Mouse (Mus musculus): Measurements from ENCODE around the gene Dusp9.

Dusp9 gene

GRCm38 (mm10) chrX:73639255-73639675 lies at the start of gene Dusp9:
Gene Dusp9 (plus strand): TSS chrX:73639419.
- DNase-seq, result peak in 1 of 2 experiments; percentile 51

DNA sequence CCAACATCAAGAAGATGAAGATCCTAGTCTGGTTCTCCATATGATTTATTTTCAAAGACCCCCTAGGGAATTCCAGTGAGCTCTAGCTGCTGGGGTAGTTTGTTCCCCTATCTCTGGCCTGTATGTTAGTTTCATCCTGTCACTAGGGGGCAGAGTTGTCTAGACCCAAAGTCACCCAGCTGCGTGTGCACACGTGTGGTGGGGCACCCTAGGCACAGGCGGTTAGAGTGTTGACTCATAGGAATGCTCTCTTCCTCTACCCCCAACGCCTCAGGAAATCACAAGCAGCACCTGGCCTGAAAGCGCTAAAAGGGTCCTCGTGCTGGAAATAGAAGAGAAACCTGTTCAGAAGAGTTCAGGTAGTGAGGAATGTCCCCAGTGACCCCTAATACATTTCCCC lies 46.0 kb upstream of the Dusp9 start:
- peak; percentile 18 to 26 for DNase-seq

- DNase-seq, result no peak
Measured at GRCm38 (mm10) chrX:73594451-73595121, 44.6 kb upstream of the Dusp9 start.

DNA sequence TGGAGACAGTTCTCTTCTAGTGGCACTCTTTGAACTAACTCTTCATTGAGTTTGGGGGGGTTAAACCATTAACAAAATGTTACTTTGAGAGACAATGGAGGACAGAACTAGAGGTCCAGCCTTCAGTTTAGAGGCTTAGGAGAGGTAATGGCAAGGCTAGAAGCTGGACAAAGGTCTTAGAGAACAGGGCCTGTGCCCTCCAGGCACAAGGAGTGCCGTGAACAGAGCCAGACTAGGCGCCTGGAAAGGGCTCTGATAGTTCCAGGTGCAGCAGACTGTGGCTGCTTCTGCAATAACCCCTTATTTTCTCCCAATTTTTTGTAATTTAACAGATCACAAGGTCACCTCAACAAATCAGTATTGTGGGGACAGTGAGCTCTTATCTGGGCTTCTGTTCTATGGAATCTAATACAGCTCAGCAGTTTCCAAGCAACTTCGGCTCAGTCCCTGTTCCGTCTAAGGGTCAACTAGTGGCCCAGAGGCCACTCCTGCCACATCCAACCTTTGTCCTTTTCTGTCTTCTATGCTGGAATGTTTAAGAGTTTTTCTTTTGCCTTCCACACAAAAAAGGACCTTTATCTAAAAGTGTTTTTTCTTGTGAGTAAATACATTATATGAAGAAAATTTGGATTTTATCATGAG lies 43.8 kb upstream of the Dusp9 start:
- no peak for DNase-seq

DNA sequence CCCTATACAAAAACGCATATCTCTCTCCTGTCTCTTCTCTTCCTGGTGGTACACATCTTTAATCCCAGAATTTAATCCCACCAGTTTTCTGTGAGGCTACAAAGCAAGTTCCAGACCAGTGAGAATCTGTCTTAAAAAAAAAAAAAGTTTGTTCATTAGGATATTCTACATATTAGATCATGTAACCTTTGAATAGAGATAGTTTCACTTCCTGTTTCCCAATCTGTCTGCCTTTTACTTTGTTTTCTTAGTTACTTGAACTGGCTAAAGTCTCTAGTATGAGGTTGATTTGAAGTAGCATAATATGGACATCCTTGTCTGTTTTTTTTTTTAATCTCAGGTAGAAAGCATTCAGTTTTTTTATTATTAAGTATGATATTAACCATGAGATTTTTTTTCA lies 37.8 kb upstream of the Dusp9 start:
- no peak for DNase-seq

- no peak for DNase-seq
Measured at GRCm38 (mm10) chrX:73613665-73614064, 25.6 kb upstream of the Dusp9 start.

GRCm38 (mm10) chrX:73615876-73616275 lies 23.3 kb upstream of the Dusp9 start:
- no peak for DNase-seq

- DNase-seq, result no peak
Measured at GRCm38 (mm10) chrX:73619401-73619800, 19.8 kb upstream of the Dusp9 start.

- no peak for DNase-seq
Measured at GRCm38 (mm10) chrX:73619890-73620289, 19.3 kb upstream of the Dusp9 start.

GRCm38 (mm10) chrX:73626981-73627380 lies 12.2 kb upstream of the Dusp9 start:
- DNase-seq, result peak; percentile 36 to 53

DNA sequence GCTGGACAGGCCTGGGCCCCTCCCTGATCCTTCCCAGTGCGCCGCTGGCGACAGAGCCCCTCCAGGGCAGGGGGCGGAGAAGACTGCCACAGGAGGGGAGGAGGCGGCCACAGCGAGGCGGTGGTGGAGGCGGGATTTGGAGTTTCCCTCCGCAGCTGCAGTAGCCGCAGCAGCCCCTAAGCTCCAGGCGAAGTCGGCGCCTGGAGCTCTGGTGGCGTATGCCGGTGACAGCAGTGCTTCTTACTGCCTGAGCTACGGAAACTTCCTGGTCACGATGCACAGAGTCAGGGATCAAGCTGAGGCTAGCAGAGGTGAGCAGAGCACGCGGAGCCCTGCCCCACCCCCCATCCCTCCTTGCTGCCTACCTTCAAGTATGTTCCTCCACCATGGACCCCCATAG lies 3.8 kb upstream of the Dusp9 start:
- DNase-seq, result no peak

DNA sequence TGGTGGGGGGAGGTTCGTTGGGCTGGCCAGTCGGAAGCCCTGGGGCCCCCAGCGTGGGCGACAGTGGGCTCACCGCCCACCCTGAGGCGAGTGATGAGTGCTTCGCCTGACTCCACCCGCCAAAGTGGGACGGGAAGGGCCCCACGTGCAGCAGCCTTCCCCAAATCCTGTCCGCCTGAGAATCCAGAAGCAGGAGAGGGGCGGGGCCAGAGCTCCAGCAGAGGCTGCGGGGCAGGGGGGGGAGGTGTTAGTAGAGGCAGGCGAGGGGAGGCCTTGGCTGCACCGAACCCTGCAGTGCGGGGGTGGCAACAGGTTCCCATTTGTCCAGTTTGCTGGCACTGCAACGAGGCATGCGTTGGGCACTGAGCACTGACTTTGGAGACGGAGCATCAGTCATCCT lies 1.8 kb upstream of the Dusp9 start:
- DNase-seq, result peak in 1 of 2 experiments; percentile 38

DNA sequence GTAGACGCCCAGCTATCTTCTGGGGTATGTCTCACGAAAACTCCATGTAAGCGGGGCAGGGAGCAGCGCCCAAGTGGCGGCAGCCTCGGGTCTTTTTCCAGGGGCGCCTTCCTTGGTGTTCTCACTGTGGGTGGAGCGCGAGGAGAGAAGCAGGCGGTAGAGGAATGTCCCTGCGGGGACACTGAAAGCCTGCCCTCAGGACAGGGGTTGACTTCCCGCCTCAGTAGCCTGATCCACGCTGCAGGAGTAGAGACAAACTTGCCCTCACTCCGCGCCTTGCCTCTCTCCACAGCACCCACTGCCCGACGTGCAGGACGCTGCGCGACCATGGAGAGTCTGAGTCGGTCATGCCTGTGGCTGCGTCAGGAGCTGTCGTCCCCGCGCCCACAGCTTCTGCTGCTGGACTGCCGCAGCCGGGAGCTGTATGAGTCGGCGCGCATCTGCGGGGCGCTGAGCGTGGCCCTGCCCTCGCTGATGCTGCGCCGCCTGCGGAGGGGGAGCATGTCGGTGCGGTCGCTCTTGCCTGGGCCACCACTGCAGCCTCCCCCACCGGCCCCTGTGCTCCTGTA lies 766 bp downstream of the Dusp9 start:
- DNase-seq, result no peak

DNA sequence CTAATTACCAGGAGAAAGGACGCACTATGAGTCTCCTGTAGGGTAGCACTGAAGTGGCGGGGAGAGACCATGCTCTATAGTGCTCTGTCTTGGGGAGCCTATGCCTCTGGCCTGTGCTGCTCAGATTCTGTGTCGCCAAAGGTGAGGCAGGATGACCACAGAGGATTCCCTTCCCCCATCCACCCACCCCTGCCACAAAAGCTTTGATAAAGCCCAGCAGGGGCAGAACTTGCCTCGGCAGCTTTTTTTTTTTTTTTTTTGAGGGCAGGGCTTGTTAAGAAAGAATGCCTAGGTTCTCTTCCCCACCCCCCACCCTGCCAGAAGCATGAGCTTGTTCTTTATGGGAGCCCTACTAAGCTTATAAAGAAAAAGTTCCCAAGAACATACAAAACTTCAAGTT lies 5.9 kb downstream of the Dusp9 start:
- DNase-seq, result no peak

DNA sequence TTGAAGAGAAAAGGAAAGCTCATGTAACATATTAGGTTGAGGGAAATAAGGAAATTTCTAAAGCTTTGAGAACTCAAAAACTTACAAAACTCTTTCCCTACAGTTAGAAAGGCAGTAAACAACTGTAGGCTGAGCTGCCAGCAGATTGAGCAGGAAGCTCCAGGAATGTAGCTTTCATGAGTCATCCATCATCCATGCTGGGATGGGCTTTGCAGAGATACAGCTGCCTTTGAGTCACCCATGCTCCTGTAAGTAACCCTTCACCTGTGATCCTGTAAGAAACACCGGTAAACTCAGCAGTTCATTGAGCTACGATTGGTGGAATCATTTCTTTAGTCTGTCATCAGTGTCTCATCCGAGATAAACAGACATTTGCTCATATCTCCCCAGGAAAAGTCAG lies 11.7 kb downstream of the Dusp9 start:
- DNase-seq, result no peak

DNA sequence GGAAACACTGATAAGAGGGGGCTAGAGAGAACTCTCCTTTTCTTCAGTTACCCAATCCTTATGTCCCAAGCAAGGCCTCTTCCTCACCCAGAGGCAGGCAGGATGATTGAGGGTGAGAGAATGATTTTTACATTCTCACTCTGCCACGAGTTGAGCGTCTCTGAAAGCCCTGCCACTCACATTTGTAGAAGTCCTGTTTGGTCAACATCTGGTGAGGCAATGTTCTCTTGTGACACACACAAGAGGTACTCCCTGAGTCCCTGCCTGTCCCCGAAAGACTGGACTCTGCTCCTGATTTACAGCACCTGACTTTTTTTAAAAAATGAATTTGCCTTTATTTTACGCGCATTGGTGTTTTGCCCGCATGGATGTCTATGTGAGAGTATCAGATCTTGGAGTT lies 14.2 kb downstream of the Dusp9 start:
- no peak for DNase-seq

DNA sequence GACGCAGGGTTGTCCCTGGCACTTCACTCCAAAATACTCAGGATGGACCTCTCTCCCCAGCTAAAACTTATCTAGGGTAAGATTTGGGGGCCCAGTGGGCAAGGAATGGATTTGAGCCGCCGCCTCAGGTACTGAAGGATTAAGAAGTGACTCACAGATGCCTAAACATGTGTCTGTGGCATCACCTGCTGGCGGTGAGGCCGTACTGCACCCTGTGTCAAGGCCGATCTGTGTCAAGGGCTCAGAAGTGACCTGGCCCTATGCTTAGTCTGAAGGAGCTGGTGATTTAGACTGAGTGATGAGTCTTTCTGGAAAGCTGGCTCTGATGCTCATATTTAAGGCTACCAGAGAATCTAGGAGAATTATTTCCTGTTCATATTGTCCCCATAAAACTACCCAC lies 15.0 kb downstream of the Dusp9 start:
- peak; percentile 71 to 86 for DNase-seq

GRCm38 (mm10) chrX:73655529-73655928 lies 16.3 kb downstream of the Dusp9 start:
- DNase-seq, result peak in 1 of 2 experiments; percentile 35

DNA sequence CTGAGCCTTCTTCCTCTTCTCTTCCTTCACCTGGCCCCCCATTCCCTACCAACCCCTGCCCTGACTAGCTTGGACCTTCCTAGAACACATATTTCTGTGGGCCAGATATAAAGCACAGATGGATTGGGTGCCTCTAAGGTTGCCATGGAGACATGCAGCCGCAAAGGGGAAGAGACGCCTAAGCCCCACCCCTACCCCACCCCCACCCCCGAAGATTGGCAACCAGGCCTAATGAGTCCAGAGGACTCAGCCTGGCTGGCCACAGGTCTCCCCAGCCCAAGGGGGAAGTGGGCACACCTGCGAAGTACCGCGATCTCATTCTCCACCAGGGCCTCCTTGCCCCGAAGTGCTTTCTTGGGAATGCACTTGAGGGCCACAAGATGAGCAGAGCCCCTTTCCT lies 19.2 kb downstream of the Dusp9 start:
- DNase-seq, result no peak

DNA sequence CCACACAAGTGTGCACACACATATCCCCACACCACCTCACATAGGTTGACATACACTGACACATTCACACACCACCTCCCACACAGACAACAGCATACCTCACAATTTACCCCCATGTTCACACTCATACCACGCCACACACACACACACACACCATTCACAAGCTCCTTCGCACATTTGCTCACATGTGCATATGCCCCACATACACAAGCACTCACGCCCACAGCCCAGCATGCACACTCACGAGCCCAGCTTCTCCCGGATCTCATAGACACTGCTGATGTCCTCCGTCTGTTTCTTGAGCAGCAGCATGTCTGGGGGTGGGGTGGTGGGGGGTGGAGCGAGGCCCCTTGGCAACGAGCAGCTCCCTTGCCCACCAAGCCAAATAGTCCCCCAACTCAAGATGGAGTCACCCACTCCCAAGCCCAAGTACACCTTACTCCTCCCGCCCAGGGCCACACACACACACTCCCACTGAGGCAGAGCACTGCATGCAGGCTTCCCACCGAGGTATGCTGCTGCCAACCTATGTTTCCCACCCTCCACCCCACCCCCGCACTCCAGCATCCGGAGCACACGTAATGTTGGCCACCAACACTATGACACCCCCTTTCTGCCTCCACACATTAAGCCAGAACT lies 19.8 kb downstream of the Dusp9 start:
- peak in 1 of 2 experiments; percentile 42 for DNase-seq

DNA sequence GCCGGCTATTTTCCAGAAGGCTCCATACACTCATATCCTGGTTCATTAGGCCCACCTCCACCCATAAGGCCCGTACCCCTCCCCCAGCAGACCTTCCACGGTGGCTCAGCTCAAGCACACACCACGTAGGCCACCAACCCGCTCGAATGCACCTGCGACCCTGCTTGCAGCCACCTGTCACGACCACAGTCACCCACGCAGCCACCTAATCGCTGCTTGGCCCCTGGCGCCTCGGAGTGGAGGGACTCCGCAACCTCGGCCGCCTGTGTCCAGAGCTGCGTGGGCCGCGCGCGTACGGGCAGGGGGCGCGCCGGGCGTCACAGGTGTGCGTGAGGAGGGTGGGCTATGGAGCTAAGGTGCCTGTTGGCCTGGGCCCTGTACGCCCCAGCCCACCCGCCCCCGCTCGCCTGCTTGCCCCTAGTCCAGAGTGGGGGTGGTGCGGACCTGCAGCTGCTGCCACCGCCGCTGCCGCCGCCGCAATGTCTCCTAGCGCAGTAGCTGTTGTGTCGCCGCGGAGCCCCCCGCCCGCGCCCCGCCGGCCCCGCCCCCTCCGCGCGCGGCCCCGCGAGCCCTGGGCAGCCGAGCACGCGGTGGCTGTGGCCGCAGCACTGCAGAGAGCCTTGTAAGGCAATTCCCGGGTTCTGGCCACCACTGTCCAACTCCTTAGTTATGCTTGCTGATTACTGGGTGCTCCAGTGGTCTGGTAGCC lies 20.5 kb downstream of the Dusp9 start, which contains the start of gene Pnck:
Gene Pnck (minus strand): TSS at position 543 of the 709 bp plus-strand sequence.
- peak; percentile 56 to 66 for DNase-seq

- DNase-seq, result peak in 1 of 2 experiments; percentile 45
Measured at GRCm38 (mm10) chrX:73660284-73660665, 21.1 kb downstream of the Dusp9 start.

DNA sequence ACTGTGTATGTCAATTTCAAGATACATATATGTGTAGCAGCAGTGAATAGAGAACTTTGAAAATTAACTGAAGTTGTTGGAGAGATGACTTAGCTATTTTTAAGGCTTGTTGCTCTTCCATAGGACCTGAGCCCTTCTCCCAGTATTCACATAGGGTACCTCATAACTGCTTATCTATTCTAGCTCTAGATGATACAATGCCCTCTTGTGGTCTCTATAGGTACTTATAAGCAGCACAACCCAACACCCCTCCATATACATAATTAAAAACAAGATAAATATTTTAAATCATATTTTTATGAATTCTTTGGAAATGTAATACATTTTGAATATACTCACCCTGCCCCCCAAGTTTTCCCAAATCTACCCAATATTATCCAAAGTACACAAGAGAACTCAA lies 23.9 kb downstream of the Dusp9 start:
- no peak for DNase-seq
